Mouse (Mus musculus) retina, embryonic 14.5 days (tissue): Measurements from ENCODE around the gene Bicdl1.
"Not testable (repeated sequence)": the region's sequence is repeated elsewhere in the genome, so short reads cannot be mapped to it uniquely, and the experiment has no call there.

Experiments
- DNase-seq: peaks from one replicate; pipeline ENCODE4 v3.0.0-alpha.2; 2015; ENCODE audit warnings: low spot score

Bicdl1 gene

GRCm38 (mm10) chr5:115731001-115731731, at the start of gene Bicdl1:
Bicdl1 (minus strand) TSS chr5:115731621.
- DNase-seq: peak; percentile 84

GRCm38 (mm10) chr5:115776911-115777310, 45.5 kb upstream of the Bicdl1 start:
- no peak for DNase-seq

DNA sequence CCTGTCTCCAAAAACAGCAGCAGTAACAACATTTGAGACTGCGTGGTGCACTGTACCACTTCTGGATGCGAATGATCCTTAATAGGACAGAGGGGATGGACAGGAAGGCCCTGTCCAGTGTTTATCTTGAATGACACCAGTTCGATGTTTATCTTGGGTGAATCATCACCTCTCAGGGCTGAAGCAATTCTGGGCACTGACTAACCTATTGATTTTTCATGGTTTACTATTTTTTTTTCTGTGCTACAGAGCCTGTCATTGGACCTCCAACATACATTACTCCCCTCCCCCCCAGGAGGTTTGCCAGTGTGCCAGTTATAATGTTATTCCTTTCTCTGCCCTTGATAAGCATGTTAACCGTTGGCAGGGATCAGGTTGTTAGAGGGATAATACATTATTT, 43.9 kb upstream of the Bicdl1 start:
- no peak for DNase-seq

- no peak for DNase-seq
Observed at GRCm38 (mm10) chr5:115770048-115770447, 38.6 kb upstream of the Bicdl1 start.

- DNase-seq: no peak
Observed at GRCm38 (mm10) chr5:115769116-115769515, 37.7 kb upstream of the Bicdl1 start.

- no peak for DNase-seq
Observed at GRCm38 (mm10) chr5:115766821-115767220, 35.4 kb upstream of the Bicdl1 start.

DNA sequence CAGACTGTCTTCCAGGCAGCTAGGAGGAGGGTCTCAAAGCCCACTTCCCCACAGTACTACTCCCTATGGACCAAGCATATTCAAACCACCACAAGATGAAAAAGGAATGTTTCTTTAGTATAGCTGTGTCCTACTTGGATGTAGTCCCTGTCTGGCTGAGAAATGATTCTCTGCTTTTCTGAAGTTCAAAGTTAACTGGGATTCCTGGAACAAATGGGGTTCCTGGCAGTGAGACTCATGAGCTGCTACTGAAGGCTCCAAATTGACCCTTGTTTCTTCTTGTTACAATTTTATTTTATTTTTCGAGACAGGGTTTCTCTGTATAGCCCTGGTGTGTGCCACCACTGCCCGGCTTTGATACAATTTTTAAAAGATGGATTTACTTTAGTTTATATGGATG, 32.6 kb upstream of the Bicdl1 start:
- no peak for DNase-seq

- DNase-seq: no peak
Observed at GRCm38 (mm10) chr5:115760903-115761302, 29.5 kb upstream of the Bicdl1 start.

GRCm38 (mm10) chr5:115758431-115759180, 27.2 kb upstream of the Bicdl1 start:
- no peak for DNase-seq

GRCm38 (mm10) chr5:115757516-115757915, 26.1 kb upstream of the Bicdl1 start:
- DNase-seq: no peak

DNA sequence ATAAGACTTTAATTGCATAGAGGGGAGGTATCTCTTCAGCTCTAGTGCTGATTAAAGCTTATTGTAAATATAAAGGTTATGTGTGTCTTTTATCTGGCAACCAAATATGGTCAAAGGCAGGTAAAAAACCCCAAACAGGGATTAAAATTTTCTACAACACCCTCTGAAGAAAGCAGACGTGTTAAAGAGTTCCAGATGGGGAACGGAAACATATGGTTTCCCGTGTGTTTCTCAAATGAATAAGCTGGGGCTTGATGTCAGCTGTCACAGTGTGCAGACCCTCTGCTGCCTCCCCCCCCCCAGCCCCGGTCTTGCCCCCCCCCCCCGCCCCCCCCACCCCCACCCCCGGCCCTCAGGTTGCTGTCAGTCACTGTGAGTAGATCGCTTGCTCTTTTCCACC, 24.1 kb upstream of the Bicdl1 start:
- DNase-seq: no peak

- no peak for DNase-seq
Observed at GRCm38 (mm10) chr5:115754831-115755230, 23.4 kb upstream of the Bicdl1 start.

GRCm38 (mm10) chr5:115752883-115753282, 21.5 kb upstream of the Bicdl1 start:
- no peak for DNase-seq

DNA sequence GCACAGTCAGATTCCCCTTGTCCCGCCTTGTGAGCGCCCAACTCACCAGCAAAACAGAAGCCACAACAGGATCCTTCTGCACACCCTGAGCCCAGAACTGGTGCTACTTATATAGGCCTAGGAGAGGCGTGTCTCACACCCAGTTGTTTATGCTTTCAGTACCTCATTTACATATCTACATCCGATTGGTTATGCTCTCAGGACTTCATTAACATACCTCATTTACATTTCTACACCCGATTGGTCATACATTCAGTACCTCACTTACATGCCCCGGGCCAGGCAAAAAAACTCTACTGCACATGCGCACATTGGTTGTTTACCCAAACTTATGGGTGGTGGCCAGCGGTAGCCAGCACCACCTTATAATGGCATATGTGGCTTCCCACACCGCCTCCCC, 20.5 kb upstream of the Bicdl1 start:
- DNase-seq: not testable (repeated sequence)

- DNase-seq: peak; percentile 58
Observed at GRCm38 (mm10) chr5:115748316-115748715, 16.9 kb upstream of the Bicdl1 start.

DNA sequence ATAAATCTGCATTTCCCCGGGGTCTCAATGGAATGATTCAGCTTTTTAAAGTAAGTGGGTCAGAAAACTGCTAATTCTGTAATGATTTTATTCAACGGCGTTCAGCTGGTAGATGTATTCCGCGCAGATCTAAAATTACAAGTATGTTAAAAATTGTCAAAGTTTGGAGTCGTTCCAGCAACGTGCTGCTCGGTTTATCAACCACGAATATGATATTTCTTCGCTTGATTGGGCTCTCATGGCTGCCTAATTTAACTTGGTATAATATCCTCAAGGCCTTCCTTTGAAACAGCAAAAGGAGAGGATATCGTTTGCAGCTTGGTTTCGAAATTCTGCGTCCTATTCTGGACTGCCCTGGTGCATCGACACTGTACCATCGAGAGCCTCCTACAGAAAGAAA, 13.9 kb upstream of the Bicdl1 start:
- DNase-seq: no peak

GRCm38 (mm10) chr5:115738032-115738431, 6.6 kb upstream of the Bicdl1 start:
- no peak for DNase-seq

GRCm38 (mm10) chr5:115734570-115734969, 3.1 kb upstream of the Bicdl1 start:
- DNase-seq: peak; percentile 20

DNA sequence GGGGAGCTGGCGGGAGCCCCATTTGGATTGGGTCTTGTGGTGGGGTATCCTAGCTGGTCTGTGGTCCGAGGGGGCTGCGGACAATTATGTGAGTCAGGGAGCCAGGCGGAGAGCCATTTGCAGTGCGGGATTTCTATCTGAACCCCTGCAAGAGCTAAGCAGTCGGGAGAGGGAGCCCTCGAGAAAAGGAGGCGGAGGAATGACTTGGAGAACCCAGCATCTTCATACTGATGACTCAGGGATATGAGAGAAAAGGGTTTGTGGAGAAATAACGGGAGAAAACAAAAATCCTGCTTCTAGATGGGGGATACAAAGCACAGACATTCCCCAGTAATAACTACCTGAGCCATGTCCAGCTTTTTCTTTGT, 1.4 kb upstream of the Bicdl1 start:
- peak; percentile 83 for DNase-seq

DNA sequence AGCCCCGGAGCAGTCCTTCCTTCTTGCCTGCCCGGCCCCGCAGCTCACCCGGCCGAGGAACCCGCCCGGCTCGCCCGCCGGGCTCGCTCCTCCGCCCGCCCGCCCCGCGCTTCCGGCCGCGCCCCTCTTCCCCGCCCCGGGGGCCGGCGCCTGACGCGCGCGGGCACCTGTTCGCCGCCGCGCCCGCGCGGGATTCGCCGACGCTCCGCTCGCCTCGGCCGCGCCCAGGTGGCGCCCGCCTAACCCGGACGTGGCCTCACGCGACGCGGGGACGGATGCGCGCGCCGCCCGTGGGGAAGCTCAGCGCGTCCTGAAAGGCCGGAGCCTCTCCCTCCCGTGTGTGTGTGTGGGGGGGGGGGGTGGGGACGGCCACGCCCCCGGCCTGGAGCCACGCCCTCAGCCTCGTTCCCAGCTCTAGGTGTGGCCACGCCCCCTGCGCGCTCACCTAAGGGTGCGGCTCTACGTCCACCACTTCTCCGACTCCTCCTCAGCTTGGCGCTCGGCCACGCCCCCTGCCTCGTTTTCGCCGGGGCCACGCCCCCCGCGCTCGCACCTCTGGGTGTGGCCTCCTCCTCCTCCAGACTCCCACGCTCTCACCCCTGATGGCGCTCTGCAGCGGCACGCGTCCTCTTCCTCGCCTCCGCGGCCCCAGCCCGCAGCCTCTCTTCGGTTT, 891 bp upstream of the Bicdl1 start:
- peak; percentile 93 for DNase-seq

DNA sequence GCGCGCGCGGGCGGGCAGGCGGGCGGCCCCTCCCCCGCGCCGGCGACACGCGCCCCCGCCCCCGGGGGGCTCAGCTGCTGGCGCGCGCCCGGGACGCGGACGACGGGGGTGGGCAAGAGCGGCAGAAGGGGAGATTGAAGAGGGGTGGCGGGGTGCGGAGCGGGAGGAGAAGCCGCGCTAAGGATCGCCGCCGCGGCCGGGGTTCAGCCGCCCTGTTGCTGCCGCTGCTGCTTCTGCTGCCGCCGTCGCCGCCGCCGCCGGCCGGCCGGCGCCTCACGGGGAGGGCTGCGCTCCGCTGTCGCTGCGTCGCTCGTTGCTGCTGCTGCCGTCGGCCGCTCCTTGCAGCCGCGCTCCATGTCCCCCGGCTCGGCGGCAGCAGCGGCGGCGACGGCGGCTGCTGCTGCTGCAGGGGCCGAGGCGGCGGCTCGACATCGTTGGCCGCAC, 333 bp upstream of the Bicdl1 start:
- peak; percentile 58 for DNase-seq

GRCm38 (mm10) chr5:115730314-115730713, 1.1 kb downstream of the Bicdl1 start:
- DNase-seq: no peak

GRCm38 (mm10) chr5:115726581-115726980, 4.8 kb downstream of the Bicdl1 start:
- no peak for DNase-seq
